Comparison of ENCODE assay signal across 8 mouse cellular contexts in the genomic region with DNA sequence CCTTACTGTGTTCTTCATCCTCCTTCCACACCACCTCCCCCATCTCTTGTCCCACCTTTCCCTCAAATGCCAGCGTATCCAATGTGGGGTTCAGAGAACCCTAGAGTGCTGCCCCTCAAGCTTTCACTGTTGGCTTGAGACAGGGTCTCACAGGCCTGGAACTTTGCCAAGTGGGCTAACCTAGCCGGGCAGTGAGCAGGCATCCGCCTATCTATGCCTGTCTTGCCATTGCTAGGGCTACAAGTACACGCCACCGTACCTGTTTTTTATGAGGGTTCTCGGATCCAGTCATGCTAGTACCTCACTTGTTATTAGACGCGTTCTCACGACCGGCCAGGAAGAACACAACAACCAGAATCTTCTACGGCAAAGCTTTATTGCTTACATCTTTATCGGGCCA. TPM values are rescaled to one million over a fixed set of nuclear protein-coding genes. Genes with fewer than 3 reads are reported as not detected.
DNase-seq lines count a peak whose midpoint lies in the region; ATAC-seq and TF ChIP-seq lines count a peak whose summit lies in the region.

No protein-coding gene starts in this region.

- no peak for TF ChIP-seq EP300 in ES-Bruce4 (IDR thresholded peaks at IDR 0.05; ENCODE audit: insufficient read depth, low read depth, low read length)

- TF ChIP-seq POLR2A in ES-Bruce4 (IDR thresholded peaks at IDR 0.05; ENCODE audit: insufficient read depth, low read length): no peak

- intact Hi-C loops in left cerebral cortex, postnatal 10 days (cut with DNase I): no loop called here

- TF ChIP-seq CTCF in ES-Bruce4 (IDR thresholded peaks at IDR 0.05; ENCODE audit: low read depth, low read length): no peak

- no peaks in the 10 kb centered on the region for H3K27me3 ChIP-seq in hindbrain, embryonic 15.5 days
- H3K27me3 ChIP-seq in hindbrain, embryonic 11.5 days (ENCODE audit: control insufficient read depth, insufficient read depth, low read length): no peaks in the 10 kb centered on the region
- H3K27me3 ChIP-seq in ES-Bruce4 (ENCODE audit: control insufficient read depth, insufficient read depth, low read length, poor library complexity, severe bottlenecking): no peaks in the 10 kb centered on the region
- H3K27me3 ChIP-seq in embryonic facial prominence, embryonic 15.5 days: no peaks in the 10 kb centered on the region

- peak overlapping the region; percentile 33 for H3K4me2 ChIP-seq in hindbrain, embryonic 15.5 days
- no peak overlapping the region for H3K4me2 ChIP-seq in hindbrain, embryonic 11.5 days (replicated peaks; ENCODE audit: low read depth, low read length)
- 0 out of 2 replicates have a peak overlapping the region, but pooled peaks have one; percentile 17 for H3K4me2 ChIP-seq in embryonic facial prominence, embryonic 15.5 days (replicated peaks)

- DNase-seq in hindbrain, embryonic 11.5 days (ENCODE audit: low spot score): no peak
- DNase-seq in left cerebral cortex, postnatal 10 days (ENCODE audit: extremely low spot score in 1 of 2, low spot score in 2 of 2): no peak
- DNase-seq in adrenal gland, adult (ENCODE audit: inconsistent age in 2 of 2, low spot score in 1 of 2): no peak
- no peak for DNase-seq in lung, postnatal 4 days

- no peaks in the 10 kb centered on the region for H3K4me1 ChIP-seq in hindbrain, embryonic 15.5 days (replicated peaks)
- no peaks in the 10 kb centered on the region for H3K4me1 ChIP-seq in hindbrain, embryonic 11.5 days (replicated peaks; ENCODE audit: control insufficient read depth, insufficient read depth, low read length)
- no peaks in the 10 kb centered on the region for H3K4me1 ChIP-seq in ES-Bruce4 (ENCODE audit: control insufficient read depth, insufficient read depth, low read length)
- H3K4me1 ChIP-seq in embryonic facial prominence, embryonic 15.5 days: no peaks in the 10 kb centered on the region

- ATAC-seq in hindbrain, embryonic 15.5 days (ENCODE audit: low FRiP score, low read depth): peak; percentile 34; the same call in 1 of the 2 replicates
- no peak for ATAC-seq in hindbrain, embryonic 11.5 days (ENCODE audit: low FRiP score)
- no peak for ATAC-seq in embryonic facial prominence, embryonic 15.5 days (ENCODE audit: insufficient number of reproducible peaks, low FRiP score, low TSS enrichment, low read depth)

- H3K9me3 ChIP-seq in hindbrain, embryonic 15.5 days: no peaks in the 10 kb centered on the region
- no peaks in the 10 kb centered on the region for H3K9me3 ChIP-seq in hindbrain, embryonic 11.5 days (ENCODE audit: control insufficient read depth, low read length)
- H3K9me3 ChIP-seq in ES-Bruce4 (replicated peaks; ENCODE audit: control insufficient read depth, insufficient read depth, low read length, poor library complexity, severe bottlenecking): no peaks in the 10 kb centered on the region
- H3K9me3 ChIP-seq in embryonic facial prominence, embryonic 15.5 days (replicated peaks): no peaks in the 10 kb centered on the region

- no peaks in the 10 kb centered on the region for H3K36me3 ChIP-seq in hindbrain, embryonic 15.5 days
- H3K36me3 ChIP-seq in hindbrain, embryonic 11.5 days (ENCODE audit: control insufficient read depth, insufficient read depth, low read length): no peaks in the 10 kb centered on the region
- H3K36me3 ChIP-seq in ES-Bruce4 (ENCODE audit: control insufficient read depth, insufficient read depth, low read length, poor library complexity, severe bottlenecking) (no peaks in the 10 kb centered on the region), macrophage (ENCODE audit: inconsistent target) (no peaks in the 10 kb centered on the region)
- no peaks in the 10 kb centered on the region for H3K36me3 ChIP-seq in embryonic facial prominence, embryonic 15.5 days

- no peak overlapping the region for H3K27ac ChIP-seq in hindbrain, embryonic 15.5 days (replicated peaks)
- no peak overlapping the region for H3K27ac ChIP-seq in hindbrain, embryonic 11.5 days (ENCODE audit: low read depth, low read length)
- H3K27ac ChIP-seq in ES-Bruce4 (ENCODE audit: insufficient read depth, low read length): no peak overlapping the region
- no peak overlapping the region for H3K27ac ChIP-seq in embryonic facial prominence, embryonic 15.5 days (replicated peaks)
- H3K27ac ChIP-seq in macrophage: no peak overlapping the region

- 91% methylated on average over 12 of the region's 12 CpGs for WGBS in hindbrain, embryonic 15.5 days
- 87% methylated on average over 11 of the region's 12 CpGs for WGBS in hindbrain, embryonic 11.5 days
- WGBS in embryonic facial prominence, embryonic 15.5 days: 75% methylated on average over 12 of the region's 12 CpGs
- 63% methylated on average over 10 of the region's 12 CpGs for WGBS in macrophage (ENCODE audit: missing documents)

- H3K9ac ChIP-seq in hindbrain, embryonic 15.5 days: no peak overlapping the region
- H3K9ac ChIP-seq in hindbrain, embryonic 11.5 days (ENCODE audit: low read depth, low read length): no peak overlapping the region
- peak overlapping the region; percentile 3; the same call in 1 of the 2 replicates for H3K9ac ChIP-seq in ES-Bruce4 (ENCODE audit: low read depth, poor library complexity, severe bottlenecking)
- H3K9ac ChIP-seq in embryonic facial prominence, embryonic 15.5 days: no peak overlapping the region

- no peak overlapping the region for H3K4me3 ChIP-seq in hindbrain, embryonic 15.5 days
- H3K4me3 ChIP-seq in hindbrain, embryonic 11.5 days (ENCODE audit: low read depth, low read length): no peak overlapping the region
- peak overlapping the region; percentile 5; the same call in 1 of the 2 replicates for H3K4me3 ChIP-seq in ES-Bruce4 (ENCODE audit: low read depth, low read length)
- H3K4me3 ChIP-seq in embryonic facial prominence, embryonic 15.5 days (replicated peaks): peak overlapping the region; percentile 11; the same call in 1 of the 2 replicates
- H3K4me3 ChIP-seq in macrophage (ENCODE audit: inconsistent target): peak overlapping the region; percentile 7; the same call in 1 of the 2 replicates

- H3K79me2 ChIP-seq in macrophage (ENCODE audit: inconsistent target): no peaks in the 10 kb centered on the region

RNA-seq across cellular contexts. Expression of gene Marveld2, which starts 28.1 kb away (rescaled TPM):
- 2.7 and 3.2 TPM in 2 replicates for polyA plus RNA-seq in hindbrain, embryonic 15.5 days (2015; fragmentation: Nextera tagmentation; extraction: Ambion mirVana)
- 2.8 and 3.1 TPM in 2 replicates for polyA plus RNA-seq in hindbrain, embryonic 11.5 days (2014; fragmentation: Nextera tagmentation; extraction: Ambion mirVana)
- polyA plus RNA-seq in ES-Bruce4 (2011; ENCODE audit: insufficient read depth, insufficient read length, low read depth, missing spikeins) (14.2 and 17.2 TPM in 2 replicates), macrophage (2018) (0.15 to 0.27 TPM in 2 of 3 replicates, not detected in the other)
- polyA plus RNA-seq in embryonic facial prominence, embryonic 15.5 days (2015; fragmentation: Nextera tagmentation; extraction: Ambion mirVana): 6.6 and 8.1 TPM in 2 replicates
- under 1 TPM in 13 of 26 experiments, not detected in 13; 0.29 to 0.77 (median 0.43) TPM for total RNA-seq in macrophage (2018; cell fraction: chromatin; rRNA removed)
- under 1 TPM in 22 of 26 experiments, not detected in 4; 0.03 to 0.33 (median 0.09) TPM for total RNA-seq in macrophage (2018; cell fraction: cytosol; rRNA removed)
- 1 to 10 TPM in 1 of 26 experiments, under 1 TPM in 14, not detected in 11; 0.20 to 1.0 (median 0.39) TPM for total RNA-seq in macrophage (2018; cell fraction: nucleus; rRNA removed)
- total RNA-seq in left cerebral cortex, postnatal 10 days (2021): 1 to 10 TPM; 1.2 to 2.6 TPM

RNA-seq across cellular contexts. Expression of gene Ocln, which starts 36.1 kb away (rescaled TPM):
- 10.9 and 12.4 TPM in 2 replicates for polyA plus RNA-seq in hindbrain, embryonic 15.5 days (2015; fragmentation: Nextera tagmentation; extraction: Ambion mirVana)
- 5.8 TPM in 2 replicates for polyA plus RNA-seq in hindbrain, embryonic 11.5 days (2014; fragmentation: Nextera tagmentation; extraction: Ambion mirVana)
- polyA plus RNA-seq in ES-Bruce4 (2011; ENCODE audit: insufficient read depth, insufficient read length, low read depth, missing spikeins) (14.6 and 15.8 TPM in 2 replicates), macrophage (2018) (not detected in 3 replicates)
- polyA plus RNA-seq in embryonic facial prominence, embryonic 15.5 days (2015; fragmentation: Nextera tagmentation; extraction: Ambion mirVana): 12.8 and 15.1 TPM in 2 replicates
- 1 to 10 TPM in 2 of 26 experiments, under 1 TPM in 3, not detected in 21; 0.44 to 2.8 (median 0.80) TPM for total RNA-seq in macrophage (2018; cell fraction: chromatin; rRNA removed)
- total RNA-seq in macrophage (2018; cell fraction: cytosol; rRNA removed): 1 to 10 TPM in 1 of 26 experiments, under 1 TPM in 12, not detected in 13; 0.04 to 1.5 (median 0.07) TPM
- total RNA-seq in macrophage (2018; cell fraction: nucleus; rRNA removed): 1 to 10 TPM in 3 of 26 experiments, under 1 TPM in 3, not detected in 20; 0.53 to 2.0 (median 0.90) TPM
- 1 to 10 TPM; 9.5 to 9.6 TPM for total RNA-seq in left cerebral cortex, postnatal 10 days (2021)

Comparison
In these comparisons a context has a peak if more than half of its experiments do, and no peak if none do; other contexts are left out.
1. H3K4me3 ChIP-seq: peak in ES-Bruce4 (single experiment), embryonic facial prominence, embryonic 15.5 days (single experiment) and macrophage (single experiment); none in hindbrain, embryonic 15.5 days (single experiment) and hindbrain, embryonic 11.5 days (single experiment).